Comparison of ENCODE assay signal across 14 mouse cellular contexts in genomic region chr2:29222302-29222701, GRCm38 (mm10). TPM values are rescaled to one million over a fixed set of nuclear protein-coding genes. Genes with fewer than 3 reads are reported as not detected.
DNase-seq lines count a peak whose midpoint lies in the region; ATAC-seq lines count a peak whose summit lies in the region.
"Had no signal": no experiment of that assay in that cellular context is flagged by ENCODE, and none has a peak within 500 bp of the region (broad histone marks: within the 10 kb centered on the region; RNA-seq: fewer than 3 reads in every experiment).

No protein-coding gene starts in this region.

- H3K36me3 ChIP-seq in heart, embryonic 11.5 days (ENCODE audit: control insufficient read depth, insufficient read depth, low read length): no peaks in the 10 kb centered on the region
- no peaks in the 10 kb centered on the region for H3K36me3 ChIP-seq in embryonic facial prominence, embryonic 14.5 days (ENCODE audit: control insufficient read depth, insufficient read depth, low read length)
- H3K36me3 ChIP-seq: liver, embryonic 13.5 days had no signal

- H3K27ac ChIP-seq in heart, embryonic 11.5 days (ENCODE audit: low read depth, low read length): no peak overlapping the region; the same call in 1 of the 2 replicates
- H3K27ac ChIP-seq in embryonic facial prominence, embryonic 14.5 days (replicated peaks; ENCODE audit: low read depth, low read length): no peak overlapping the region
- H3K27ac ChIP-seq: forebrain, embryonic 13.5 days; liver, embryonic 13.5 days had no signal

- H3K9ac ChIP-seq in heart, embryonic 11.5 days (ENCODE audit: low read depth, low read length): no peak overlapping the region
- no peak overlapping the region for H3K9ac ChIP-seq in embryonic facial prominence, embryonic 14.5 days (ENCODE audit: low read depth, low read length)
- H3K9ac ChIP-seq: forebrain, embryonic 13.5 days; liver, embryonic 13.5 days had no signal

- H3K9me3 ChIP-seq in heart, embryonic 11.5 days (replicated peaks; ENCODE audit: control insufficient read depth, low read length): no peaks in the 10 kb centered on the region
- H3K9me3 ChIP-seq in embryonic facial prominence, embryonic 14.5 days (ENCODE audit: control insufficient read depth, low read length): no peaks in the 10 kb centered on the region
- H3K9me3 ChIP-seq: forebrain, embryonic 13.5 days; liver, embryonic 13.5 days had no signal

- 0 out of 2 replicates have a peak, but pooled peaks cover 4% of the 10 kb centered on the region for H3K4me1 ChIP-seq in heart, embryonic 11.5 days (ENCODE audit: control insufficient read depth, insufficient read depth, low read length)
- H3K4me1 ChIP-seq in embryonic facial prominence, embryonic 14.5 days (ENCODE audit: control insufficient read depth, insufficient read depth, low read length): no peaks in the 10 kb centered on the region
- H3K4me1 ChIP-seq: liver, embryonic 13.5 days had no signal

- DNase-seq in heart, postnatal 10 days: peak; percentile 44 to 58
- DNase-seq in thymus, postnatal 4 days: peak; percentile 48
- DNase-seq in thymus, postnatal 10 days (ENCODE audit: low spot score in 2 of 2): no peak
- peak; percentile 46 for DNase-seq in embryonic facial prominence, embryonic 14.5 days (ENCODE audit: low spot score)
- DNase-seq: cerebellum, adult 2 months; liver, embryonic 13.5 days; right cerebral cortex, postnatal 14 days; thymus, postnatal 25 days had no signal

- WGBS in heart, embryonic 11.5 days (ENCODE audit: insufficient replicate concordance): 4% methylated on average over 4 of the region's 4 CpGs
- WGBS in embryonic facial prominence, embryonic 14.5 days: 8% methylated on average over 4 of the region's 4 CpGs

- no peaks in the 10 kb centered on the region for H3K27me3 ChIP-seq in heart, embryonic 11.5 days (ENCODE audit: control insufficient read depth, insufficient read depth, low read length)
- H3K27me3 ChIP-seq in embryonic facial prominence, embryonic 14.5 days (replicated peaks; ENCODE audit: control insufficient read depth, insufficient read depth, low read length): no peaks in the 10 kb centered on the region
- H3K27me3 ChIP-seq: liver, embryonic 13.5 days; Patski had no signal

- no peak overlapping the region for H3K4me2 ChIP-seq in heart, embryonic 11.5 days
- no peak overlapping the region for H3K4me2 ChIP-seq in embryonic facial prominence, embryonic 14.5 days (ENCODE audit: low read depth, low read length)
- H3K4me2 ChIP-seq: forebrain, embryonic 13.5 days; liver, embryonic 13.5 days had no signal

- no peak for ATAC-seq in heart, embryonic 11.5 days (replicated peaks; ENCODE audit: insufficient number of reproducible peaks, low FRiP score, low TSS enrichment)
- ATAC-seq in embryonic facial prominence, embryonic 14.5 days (ENCODE audit: low read depth): no peak
- no peak for ATAC-seq in CD4-positive, CD25-positive, alpha-beta regulatory T cell, adult 4 months
- no peak for ATAC-seq in activated CD4-positive, CD25-positive, alpha-beta regulatory T cell, adult 4 months
- ATAC-seq: forebrain, embryonic 13.5 days; Patski had no signal

- no peak overlapping the region for H3K4me3 ChIP-seq in heart, embryonic 11.5 days (ENCODE audit: low read depth, low read length)
- no peak overlapping the region for H3K4me3 ChIP-seq in embryonic facial prominence, embryonic 14.5 days (ENCODE audit: low read depth, low read length)
- H3K4me3 ChIP-seq: forebrain, embryonic 13.5 days; liver, embryonic 13.5 days; myocyte had no signal

- intact Hi-C loops in heart, postnatal 10 days (cut with DNase I): no loop called here

RNA-seq across cellular contexts. Expression of gene Ntng2, which starts 30.5 kb away (rescaled TPM):
- total RNA-seq in heart, postnatal 10 days (2021): 1 to 10 TPM; 3.0 to 3.4 TPM
- polyA plus RNA-seq in heart, embryonic 11.5 days (2014; fragmentation: Nextera tagmentation; extraction: Ambion mirVana): 0.23 TPM in 1 of 2 replicates, not detected in the other
- 0.85 and 1.0 TPM in 2 replicates for polyA plus RNA-seq in embryonic facial prominence, embryonic 14.5 days (2014; fragmentation: Nextera tagmentation; extraction: Ambion mirVana)
- 1 to 10 TPM; 2.4 to 3.1 TPM for polyA plus RNA-seq in CD4-positive, CD25-positive, alpha-beta regulatory T cell, adult 4 months (2017; shearing (Covaris generic))
- 1 to 10 TPM; 3.8 to 5.7 TPM for polyA plus RNA-seq in activated CD4-positive, CD25-positive, alpha-beta regulatory T cell, adult 4 months (2017; shearing (Covaris generic))
- polyA plus RNA-seq: liver, embryonic 13.5 days had no signal

Comparison
In these comparisons a context has a peak if more than half of its experiments do, and no peak if none do; other contexts are left out.
1. DNase-seq: peak in heart, postnatal 10 days (2 of 2), thymus, postnatal 4 days (single experiment) and embryonic facial prominence, embryonic 14.5 days (single experiment); none in thymus, postnatal 10 days (0 of 2).